Mouse (Mus musculus) small intestine, adult 2 months (tissue): ENCODE measurements around the gene Bmp2k.

Experiments
- CTCF ChIP-seq: fragments of 200-500 bp; IDR thresholded peaks from 2 replicates; pipeline ENCODE4 v1.5.1; 2012; ENCODE audit warnings: low read depth, mild to moderate bottlenecking, control low read depth, inconsistent platforms, low read length, moderate library complexity, mixed read lengths; ENCODE audit not compliant: insufficient replicate concordance, insufficient read length; ENCODE audit errors: extremely low read depth
- POLR2A ChIP-seq: fragments of 200-500 bp; IDR thresholded peaks from 2 replicates; pipeline ENCODE4 v1.6.1; 2012; ENCODE audit warnings: low read depth, mild to moderate bottlenecking, control low read depth, inconsistent platforms, low read length, moderate library complexity

GRCm38 (mm10) chr5:97085071-97085470 lies 87.6 kb downstream of the Bmp2k start:
- no peak for TF ChIP-seq CTCF
- no peak for TF ChIP-seq POLR2A
